Mouse (Mus musculus): ENCODE data around the gene Lrrc72. TPM values are rescaled to one million over a fixed set of nuclear protein-coding genes. Genes with fewer than 3 reads are reported as not detected.
"Not testable (repeated sequence)": the region's sequence is repeated elsewhere in the genome, so short reads cannot be mapped to it uniquely, and the experiment has no call there.

Gene Lrrc72
- polyA plus RNA-seq, 1 experiment from 2014 or later, result not detected

DNA sequence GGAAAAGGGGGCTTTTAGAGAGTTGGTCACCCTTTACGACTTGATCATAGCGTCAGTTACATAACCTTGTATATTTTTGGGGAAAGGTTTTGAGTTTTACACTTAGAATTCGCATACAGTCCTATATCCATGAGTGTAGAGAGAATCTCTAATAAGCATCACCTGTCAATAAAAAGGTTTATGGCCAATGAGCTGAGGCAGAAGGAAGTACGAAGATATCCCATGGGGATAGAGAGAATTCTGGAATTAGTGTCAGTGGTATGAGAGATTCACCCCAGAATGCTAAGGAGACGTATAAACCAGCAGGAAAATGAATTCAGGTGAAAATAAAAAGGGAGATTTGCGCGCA, 45.4 kb downstream of the Lrrc72 start:
- 71% methylated on average over 7 of the region's 7 CpGs for WGBS
- H3K36me3 ChIP-seq (ENCODE audit: control insufficient read depth, insufficient read depth), result no peaks in the 10 kb centered on the region

DNA sequence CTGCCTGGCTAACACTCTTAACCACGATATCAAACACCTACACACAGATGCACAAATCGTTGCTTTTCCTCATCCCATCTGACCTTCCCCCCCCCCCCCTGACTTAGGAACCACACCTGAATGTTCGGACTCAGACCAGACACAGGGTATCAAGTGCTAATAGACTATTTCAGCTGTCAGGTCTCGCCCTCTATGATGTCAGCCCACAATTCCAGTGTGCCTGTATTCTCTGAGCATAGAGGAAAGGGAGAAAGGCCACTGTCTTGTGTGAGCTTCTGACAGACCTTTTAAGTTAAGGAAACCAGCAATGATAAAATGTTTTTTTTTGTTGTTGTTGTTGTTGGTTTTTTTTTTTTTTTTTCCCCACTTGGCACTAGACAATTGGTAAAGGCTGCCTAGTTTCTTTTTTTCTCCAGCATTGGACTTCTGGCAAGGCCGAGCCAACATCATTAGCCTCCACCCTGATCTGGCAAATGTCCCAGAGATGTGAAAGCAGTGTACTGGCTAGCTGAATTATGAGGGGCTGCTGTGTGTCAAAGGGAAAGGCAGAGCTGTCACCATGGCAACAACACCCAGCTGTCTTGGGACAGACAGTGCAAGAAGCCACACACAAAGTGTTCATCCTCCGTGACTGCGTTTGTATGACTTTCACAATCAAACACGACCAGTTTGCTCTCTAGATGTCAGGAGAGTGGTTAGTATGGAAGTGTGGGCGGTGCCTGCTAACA, 46.0 kb downstream of the Lrrc72 start:
- Histone ChIP-seq H3K9ac (ENCODE audit: low read length) (no peak overlapping the region), H3K9me3 (replicated peaks; ENCODE audit: control insufficient read depth, low read length) (no peaks in the 10 kb centered on the region), H3K4me1 (ENCODE audit: control insufficient read depth, insufficient read depth, low read length) (peaks cover 6% of the 10 kb centered on the region), H3K4me3 (ENCODE audit: low read length) (peak overlapping the region; percentile 19), H3K27ac (ENCODE audit: low read length) (no peak overlapping the region), H3K27me3 (ENCODE audit: control insufficient read depth, insufficient read depth, low read length) (no peaks in the 10 kb centered on the region), H3K4me2 (ENCODE audit: low read depth, low read length) (peak overlapping the region; percentile 52), H3K36me3 (ENCODE audit: control insufficient read depth, insufficient read depth) (no peaks in the 10 kb centered on the region)
- peak; percentile 73 for ATAC-seq (replicated peaks; ENCODE audit: extremely low read depth, insufficient read depth, low FRiP score)
- WGBS, result 44% methylated on average over 9 of the region's 9 CpGs

More for the DNA sequence above, 45.4 kb downstream of the Lrrc72 start:
- H3K4me1 ChIP-seq (ENCODE audit: control insufficient read depth, insufficient read depth, low read length), result peaks cover 6% of the 10 kb centered on the region
- peak overlapping the region; percentile 19; the same call in 1 of the 2 replicates for H3K4me3 ChIP-seq (ENCODE audit: low read length)
- H3K9ac ChIP-seq (ENCODE audit: low read length), result no peak overlapping the region
- H3K27ac ChIP-seq (ENCODE audit: low read length), result no peak overlapping the region
- H3K9me3 ChIP-seq (replicated peaks; ENCODE audit: control insufficient read depth, low read length), result no peaks in the 10 kb centered on the region
- no peak for ATAC-seq (replicated peaks; ENCODE audit: extremely low read depth, insufficient read depth, low FRiP score)
- no peaks in the 10 kb centered on the region for H3K27me3 ChIP-seq (ENCODE audit: control insufficient read depth, insufficient read depth, low read length)
- H3K4me2 ChIP-seq (ENCODE audit: low read depth, low read length), result peak overlapping the region; percentile 52

DNA sequence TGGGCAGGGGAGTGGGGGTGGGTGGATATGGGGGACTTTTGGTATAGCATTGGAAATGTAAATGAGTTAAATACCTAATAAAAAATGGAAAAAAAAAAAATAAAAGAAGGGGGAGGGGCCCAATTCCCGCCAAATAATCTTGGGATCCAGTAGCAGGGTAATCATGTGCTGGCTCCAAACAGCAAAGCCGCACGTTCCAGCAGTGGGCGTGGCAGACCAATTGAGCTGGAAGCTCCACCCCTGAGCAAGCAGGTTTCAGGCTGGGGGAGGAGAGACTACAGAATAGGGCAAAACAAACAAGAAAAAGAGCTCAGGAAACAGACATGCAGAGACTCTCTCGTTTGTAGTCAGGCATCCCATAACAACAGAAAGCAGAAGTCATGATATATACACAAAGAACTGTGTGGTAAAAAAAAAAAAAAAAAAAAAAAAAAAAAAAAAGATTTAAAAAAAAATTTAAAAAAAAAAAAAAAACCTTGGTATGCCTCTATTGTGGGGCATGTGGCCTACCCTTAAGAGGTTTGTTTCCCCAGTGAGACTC, 47.5 kb downstream of the Lrrc72 start:
- not testable (repeated sequence) for H3K27ac ChIP-seq (ENCODE audit: low read length); H3K36me3 ChIP-seq (ENCODE audit: control insufficient read depth, insufficient read depth); H3K4me1 ChIP-seq (ENCODE audit: control insufficient read depth, insufficient read depth, low read length); H3K27me3 ChIP-seq (ENCODE audit: control insufficient read depth, insufficient read depth, low read length); ATAC-seq (replicated peaks; ENCODE audit: extremely low read depth, insufficient read depth, low FRiP score); H3K9me3 ChIP-seq (replicated peaks; ENCODE audit: control insufficient read depth, low read length); H3K4me3 ChIP-seq (ENCODE audit: low read length); H3K4me2 ChIP-seq (ENCODE audit: low read depth, low read length); H3K9ac ChIP-seq (ENCODE audit: low read length)
- 58% methylated on average over 5 of the region's 5 CpGs for WGBS

DNA sequence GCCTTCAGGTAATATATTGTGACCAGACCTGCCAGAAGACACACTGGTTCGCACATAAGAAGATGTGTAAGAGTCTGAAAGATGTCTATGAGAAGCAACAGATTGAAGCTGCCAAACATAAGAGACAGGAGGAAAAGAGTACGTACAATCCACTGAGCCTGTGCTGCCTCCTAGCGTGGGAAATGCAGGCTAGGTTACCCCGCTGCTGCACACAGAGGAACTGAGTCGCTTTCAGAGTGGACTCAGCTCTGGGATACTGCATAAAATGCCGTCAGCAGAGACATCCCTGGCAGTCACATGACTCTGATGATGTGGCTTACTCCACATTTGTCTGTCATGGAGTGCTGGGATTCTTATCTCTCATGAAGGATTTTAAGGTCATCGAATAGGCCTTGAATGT, 58.2 kb downstream of the Lrrc72 start:
- WGBS, result 85% methylated on average over 7 of the region's 7 CpGs
- Histone ChIP-seq H3K27ac (ENCODE audit: low read length) (no peak overlapping the region), H3K9ac (ENCODE audit: low read length) (no peak overlapping the region), H3K27me3 (ENCODE audit: control insufficient read depth, insufficient read depth, low read length) (no peaks in the 10 kb centered on the region), H3K4me1 (ENCODE audit: control insufficient read depth, insufficient read depth, low read length) (no peaks in the 10 kb centered on the region), H3K9me3 (replicated peaks; ENCODE audit: control insufficient read depth, low read length) (peaks cover 8% of the 10 kb centered on the region), H3K36me3 (ENCODE audit: control insufficient read depth, insufficient read depth) (peaks cover 54% of the 10 kb centered on the region), H3K4me3 (ENCODE audit: low read length) (no peak overlapping the region), H3K4me2 (ENCODE audit: low read depth, low read length) (no peak overlapping the region)
- no peak for ATAC-seq (replicated peaks; ENCODE audit: extremely low read depth, insufficient read depth, low FRiP score)

DNA sequence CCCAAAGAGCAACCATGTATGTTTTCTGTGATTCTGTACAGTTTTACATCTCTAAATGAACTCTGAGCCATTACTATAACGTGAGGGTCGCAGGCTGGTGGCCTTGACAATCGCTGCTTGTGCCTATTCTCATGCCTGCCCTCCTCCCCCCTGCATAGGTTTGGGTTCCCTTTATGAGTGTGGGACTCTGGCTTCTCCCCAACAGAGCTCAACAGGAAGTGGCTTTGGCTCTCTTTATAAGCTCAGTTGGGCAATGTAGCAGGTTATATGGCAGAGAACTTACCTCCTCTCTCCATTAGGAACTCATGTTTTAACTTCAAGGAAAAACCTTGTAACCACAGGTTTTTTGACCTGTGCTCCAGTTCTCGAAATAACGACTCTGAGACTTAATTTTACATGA, 62.9 kb downstream of the Lrrc72 start:
- Histone ChIP-seq H3K4me3 (ENCODE audit: low read length) (no peak overlapping the region), H3K36me3 (ENCODE audit: control insufficient read depth, insufficient read depth) (peaks cover 54% of the 10 kb centered on the region), H3K4me2 (ENCODE audit: low read depth, low read length) (no peak overlapping the region), H3K4me1 (ENCODE audit: control insufficient read depth, insufficient read depth, low read length) (no peaks in the 10 kb centered on the region), H3K9me3 (replicated peaks; ENCODE audit: control insufficient read depth, low read length) (no peaks in the 10 kb centered on the region), H3K27ac (ENCODE audit: low read length) (no peak overlapping the region), H3K27me3 (ENCODE audit: control insufficient read depth, insufficient read depth, low read length) (no peaks in the 10 kb centered on the region), H3K9ac (ENCODE audit: low read length) (no peak overlapping the region)
- 84% methylated on average over 5 of the region's 5 CpGs for WGBS
- ATAC-seq (replicated peaks; ENCODE audit: extremely low read depth, insufficient read depth, low FRiP score), result no peak

DNA sequence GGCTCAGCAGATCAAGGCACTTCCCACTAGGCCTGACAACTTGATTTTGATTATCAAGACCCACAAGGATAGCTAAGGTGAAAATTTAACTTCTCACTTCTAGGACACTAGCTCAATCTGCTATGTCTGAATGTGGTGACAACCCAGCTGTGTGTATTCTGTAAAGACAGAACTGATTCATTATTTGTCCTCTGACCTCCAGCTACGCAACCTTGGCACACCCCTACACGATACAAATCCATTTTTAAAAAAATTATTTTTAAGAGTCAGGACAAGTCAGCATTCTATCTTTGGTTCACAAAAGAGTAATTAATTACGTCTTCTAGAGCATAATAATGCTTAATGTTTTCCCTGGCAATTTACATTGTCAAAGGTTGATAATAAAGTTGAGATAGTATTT, 63.6 kb downstream of the Lrrc72 start:
- no peaks in the 10 kb centered on the region for H3K27me3 ChIP-seq (ENCODE audit: control insufficient read depth, insufficient read depth, low read length)
- no peak overlapping the region for H3K4me3 ChIP-seq (ENCODE audit: low read length)
- no peak overlapping the region for H3K4me2 ChIP-seq (ENCODE audit: low read depth, low read length)
- no peak overlapping the region for H3K27ac ChIP-seq (ENCODE audit: low read length)
- no peaks in the 10 kb centered on the region for H3K4me1 ChIP-seq (ENCODE audit: control insufficient read depth, insufficient read depth, low read length)
- no peaks in the 10 kb centered on the region for H3K9me3 ChIP-seq (replicated peaks; ENCODE audit: control insufficient read depth, low read length)
- no peak for ATAC-seq (replicated peaks; ENCODE audit: extremely low read depth, insufficient read depth, low FRiP score)
- H3K9ac ChIP-seq (ENCODE audit: low read length), result no peak overlapping the region
- 92% methylated on average over 3 of the region's 3 CpGs for WGBS
- peaks cover 48% of the 10 kb centered on the region for H3K36me3 ChIP-seq (ENCODE audit: control insufficient read depth, insufficient read depth)

DNA sequence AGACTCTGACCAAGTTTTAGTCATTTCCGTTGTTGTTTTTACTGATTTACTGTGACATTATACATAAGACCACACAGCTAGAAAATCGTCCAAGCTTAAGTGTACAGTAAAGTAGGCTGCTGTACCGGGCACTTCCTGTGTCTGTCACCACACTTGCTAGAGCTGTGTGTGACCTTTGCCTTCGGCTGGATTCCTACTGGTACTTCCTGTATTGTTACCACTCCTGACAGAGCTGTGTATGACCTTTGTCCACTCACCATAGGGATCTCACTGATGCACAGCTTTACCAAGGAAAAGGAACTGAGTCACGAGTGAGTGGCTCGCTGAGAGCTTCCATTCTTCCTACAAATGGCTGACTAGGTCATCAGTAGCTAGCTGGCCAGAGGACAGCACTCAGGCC, 66.1 kb downstream of the Lrrc72 start:
- ATAC-seq (replicated peaks; ENCODE audit: extremely low read depth, insufficient read depth, low FRiP score), result peak; percentile 53; the same call in 1 of the 2 replicates

DNA sequence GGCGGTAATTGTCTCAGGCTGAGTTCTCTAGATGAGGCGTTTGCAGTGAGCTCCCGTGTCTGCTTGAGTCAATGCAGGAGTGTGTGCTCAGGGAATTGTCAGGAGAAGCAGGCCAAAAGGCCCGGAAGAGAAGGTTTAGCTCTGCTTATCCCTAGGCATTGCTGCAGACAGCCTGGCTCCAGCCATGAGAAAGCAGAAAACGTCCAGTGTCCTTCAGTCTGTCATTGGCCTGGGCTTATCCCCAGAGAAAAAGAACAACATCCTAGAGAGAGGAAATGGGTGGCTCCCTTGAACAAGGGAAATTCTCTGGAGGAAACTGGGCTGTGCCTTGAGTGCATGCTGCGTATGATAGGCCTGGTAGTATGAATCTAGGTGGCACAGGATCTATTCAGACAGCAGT, 70.6 kb downstream of the Lrrc72 start:
- H3K27ac ChIP-seq (ENCODE audit: low read length), result peak overlapping the region; percentile 70
- WGBS, result 55% methylated on average over 6 of the region's 6 CpGs
- peak; percentile 78 for ATAC-seq (replicated peaks; ENCODE audit: extremely low read depth, insufficient read depth, low FRiP score)
- no peaks in the 10 kb centered on the region for H3K9me3 ChIP-seq (replicated peaks; ENCODE audit: control insufficient read depth, low read length)
- H3K9ac ChIP-seq (ENCODE audit: low read length), result no peak overlapping the region
- no peak overlapping the region for H3K4me3 ChIP-seq (ENCODE audit: low read length)
- no peaks in the 10 kb centered on the region for H3K27me3 ChIP-seq (ENCODE audit: control insufficient read depth, insufficient read depth, low read length)
- H3K4me2 ChIP-seq (ENCODE audit: low read depth, low read length), result no peak overlapping the region
- peaks cover 3% of the 10 kb centered on the region; the same call in 1 of the 2 replicates for H3K4me1 ChIP-seq (ENCODE audit: control insufficient read depth, insufficient read depth, low read length)
- H3K36me3 ChIP-seq (ENCODE audit: control insufficient read depth, insufficient read depth), result peaks cover 27% of the 10 kb centered on the region

More for the DNA sequence above, 66.1 kb downstream of the Lrrc72 start:
- Histone ChIP-seq H3K9me3 (replicated peaks; ENCODE audit: control insufficient read depth, low read length) (no peaks in the 10 kb centered on the region), H3K4me2 (ENCODE audit: low read depth, low read length) (no peak overlapping the region), H3K36me3 (ENCODE audit: control insufficient read depth, insufficient read depth) (peaks cover 44% of the 10 kb centered on the region), H3K4me1 (ENCODE audit: control insufficient read depth, insufficient read depth, low read length) (peaks cover 3% of the 10 kb centered on the region; the same call in 1 of the 2 replicates), H3K27ac (ENCODE audit: low read length) (no peak overlapping the region), H3K27me3 (ENCODE audit: control insufficient read depth, insufficient read depth, low read length) (no peaks in the 10 kb centered on the region), H3K4me3 (ENCODE audit: low read length) (no peak overlapping the region), H3K9ac (ENCODE audit: low read length) (no peak overlapping the region)
- 70% methylated on average over 6 of the region's 6 CpGs for WGBS

DNA sequence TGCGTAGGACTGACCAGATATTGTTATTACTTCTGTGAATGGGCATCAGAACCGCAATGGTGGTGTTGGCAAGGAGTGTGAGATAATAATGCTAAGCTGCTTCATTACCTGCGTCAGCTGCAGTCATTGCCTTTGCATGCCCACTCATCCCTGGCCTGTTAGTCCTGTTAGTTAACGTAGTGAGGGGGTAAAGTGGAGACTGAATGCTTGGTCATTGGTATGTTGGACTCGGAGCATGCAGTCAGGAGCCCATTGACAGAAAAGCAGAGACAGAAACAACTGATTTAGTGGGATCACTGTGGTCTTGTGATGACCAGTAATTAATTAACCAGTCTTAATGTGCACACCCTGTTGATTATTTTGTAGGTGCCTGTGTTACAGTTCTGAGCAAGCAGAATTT, 76.0 kb downstream of the Lrrc72 start:
- Histone ChIP-seq H3K27ac (ENCODE audit: low read length) (no peak overlapping the region), H3K4me2 (ENCODE audit: low read depth, low read length) (no peak overlapping the region), H3K27me3 (ENCODE audit: control insufficient read depth, insufficient read depth, low read length) (no peaks in the 10 kb centered on the region), H3K4me1 (ENCODE audit: control insufficient read depth, insufficient read depth, low read length) (peaks cover under 1% of the 10 kb centered on the region; the same call in 1 of the 2 replicates), H3K4me3 (ENCODE audit: low read length) (no peak overlapping the region), H3K9me3 (replicated peaks; ENCODE audit: control insufficient read depth, low read length) (no peaks in the 10 kb centered on the region), H3K9ac (ENCODE audit: low read length) (no peak overlapping the region), H3K36me3 (ENCODE audit: control insufficient read depth, insufficient read depth) (peaks cover 35% of the 10 kb centered on the region)
- no peak for ATAC-seq (replicated peaks; ENCODE audit: extremely low read depth, insufficient read depth, low FRiP score)
- WGBS, result 92% methylated on average over 5 of the region's 5 CpGs

All from heart, embryonic 16.5 days (tissue).